Mouse (Mus musculus) liver, embryonic 14.5 days (tissue): ENCODE data around the gene Saxo1. TPM values are rescaled to one million over a fixed set of nuclear protein-coding genes. Genes with fewer than 3 reads are reported as not detected.

Experiments used
- ATAC-seq: fragments of 200-750 bp; cut with Nextera tagmentation; 2 replicates; pipeline ENCODE4 v1.8.0; 2017; ENCODE audit warnings: moderate number of reproducible peaks, mild to moderate bottlenecking, moderate library complexity; ENCODE audit not compliant: insufficient read depth
- DNase-seq, 3 experiments: peaks; one replicate each; pipeline ENCODE4 v3.0.0-alpha.2; 2012 to 2013; ENCODE audit warnings: low read depth in 3 of 3, low spot score in 3 of 3
- H3K27ac ChIP-seq: fragments of 300-500 bp; sonication (generic); 2 replicates; pipeline ENCODE4 v1.5.1; 2014; ENCODE audit warnings: moderate library complexity, mild to moderate bottlenecking, control low read depth, inconsistent platforms
- H3K27me3 ChIP-seq: fragments of 300-500 bp; sonication (generic); 2 replicates; pipeline ENCODE4 v1.6.1; 2014; ENCODE audit warnings: mild to moderate bottlenecking, low read length, moderate library complexity; ENCODE audit not compliant: control insufficient read depth, insufficient read depth
- H3K36me3 ChIP-seq: fragments of 300-500 bp; sonication (generic); replicated peaks from 2 replicates; pipeline ENCODE4 v1.6.1; 2014; ENCODE audit warnings: low read depth; ENCODE audit not compliant: control insufficient read depth, insufficient read depth
- H3K4me1 ChIP-seq, 2 experiments: fragments of 200-500 bp in 1 of 2; fragments of 300-500 bp in 1 of 2; sonication (generic) in 1 of 2; replicated peaks; 2 replicates each; pipeline ENCODE4 v1.6.1; 2012 to 2014; ENCODE audit warnings: antibody characterized with exemption in 1 of 2, inconsistent platforms in 1 of 2, low read length in 1 of 2; ENCODE audit not compliant: control insufficient read depth in 2 of 2, insufficient read depth in 2 of 2
- H3K4me2 ChIP-seq: fragments of 300-500 bp; sonication (generic); 2 replicates; pipeline ENCODE4 v1.6.1; 2014; ENCODE audit warnings: low read depth, mild to moderate bottlenecking, control low read depth, moderate library complexity
- H3K4me3 ChIP-seq, 2 experiments: fragments of 200-500 bp in 1 of 2; fragments of 300-500 bp in 1 of 2; sonication (generic) in 1 of 2; 2 replicates each; pipeline ENCODE4 v1.5.1; 2012 to 2014; ENCODE audit warnings: low read depth in 2 of 2, low read length in 2 of 2, mild to moderate bottlenecking in 2 of 2, control low read depth in 1 of 2, inconsistent platforms in 1 of 2, moderate library complexity in 1 of 2; ENCODE audit not compliant: insufficient read depth in 1 of 2
- H3K9ac ChIP-seq: fragments of 300-500 bp; sonication (generic); replicated peaks from 2 replicates; pipeline ENCODE4 v1.6.1; 2014; ENCODE audit warnings: mild to moderate bottlenecking, control low read depth, moderate library complexity
- H3K9me3 ChIP-seq: fragments of 300-500 bp; sonication (generic); 2 replicates; pipeline ENCODE4 v1.6.1; 2016; ENCODE audit warnings: low read length, mixed read lengths; ENCODE audit not compliant: control insufficient read depth
- CTCF ChIP-seq: IDR thresholded peaks from 2 replicates; pipeline ENCODE4 v1.5.1; 2016; ENCODE audit warnings: antibody characterized with exemption, low read depth, control low read depth
- EP300 ChIP-seq: IDR thresholded peaks from 2 replicates; pipeline ENCODE4 v1.6.1; 2016; ENCODE audit warnings: antibody characterized with exemption, low read depth
- WGBS: fragments of 180-500 bp; shearing (Covaris S2); extraction: QIAGEN DNeasy Blood & Tissue Kit; methylation state at CpG from one replicate; pipeline ENCODE4 v1.1.7; 2014; ENCODE audit not compliant: insufficient replicate concordance; 5-methylcytosine and 5-hydroxymethylcytosine counted together
- polyA plus RNA-seq, 2 experiments: library from polyadenylated mRNA; depleted of rRNA in 1 of 2; stranded (reverse) in 1 of 2; unstranded in 1 of 2; fragments of >200 nt; fragmentation: Nextera tagmentation in 1 of 2; extraction: Ambion mirVana in 1 of 2; gene quantifications; 2 replicates each; pipeline versions ENCODE4 v1.2.1 to v1.2.3; 2012 to 2014

Saxo1 gene
- polyA plus RNA-seq, 2 experiments: not detected

GRCm38 (mm10) chr4:86435631-86436030, 122.5 kb downstream of the Saxo1 start:
- H3K27ac ChIP-seq: no peak overlapping the region
- no peak for TF ChIP-seq EP300
- DNase-seq (no peak), ATAC-seq (no peak)
- no peak overlapping the region for H3K4me2 ChIP-seq
- no peaks in the 10 kb centered on the region for H3K9me3 ChIP-seq
- no peaks in the 10 kb centered on the region for H3K27me3 ChIP-seq
- H3K4me3 ChIP-seq: no peak overlapping the region
- 59% methylated on average over 3 of the region's 3 CpGs for WGBS
- no peak overlapping the region for H3K9ac ChIP-seq
- H3K4me1 ChIP-seq: peaks cover 0 to 9% of the 10 kb centered on the region in 2 experiments; a peak in 2 of 4 replicates
- no peaks in the 10 kb centered on the region for H3K36me3 ChIP-seq

- H3K9me3 ChIP-seq: no peaks in the 10 kb centered on the region
- H3K4me3 ChIP-seq: no peak overlapping the region
- no peaks in the 10 kb centered on the region for H3K36me3 ChIP-seq
- DNase-seq (no peak), ATAC-seq (no peak)
- H3K4me1 ChIP-seq: peaks cover 0 to 6% of the 10 kb centered on the region in 2 experiments; a peak in 1 of 4 replicates
- TF ChIP-seq CTCF (no peak), EP300 (no peak)
- WGBS: 43% methylated on average over 6 of the region's 6 CpGs
- H3K9ac ChIP-seq: no peak overlapping the region
- H3K27ac ChIP-seq: no peak overlapping the region
- no peaks in the 10 kb centered on the region for H3K27me3 ChIP-seq
- H3K4me2 ChIP-seq: no peak overlapping the region
Observed at GRCm38 (mm10) chr4:86428091-86428745, 129.9 kb downstream of the Saxo1 start.

GRCm38 (mm10) chr4:86427312-86427711, 130.8 kb downstream of the Saxo1 start:
- H3K9me3 ChIP-seq: no peaks in the 10 kb centered on the region
- no peak overlapping the region for H3K4me2 ChIP-seq
- no peak overlapping the region for H3K27ac ChIP-seq
- H3K4me1 ChIP-seq: peaks cover 0 to 6% of the 10 kb centered on the region in 2 experiments; a peak in 1 of 4 replicates
- TF ChIP-seq CTCF (no peak), EP300 (no peak)
- no peaks in the 10 kb centered on the region for H3K27me3 ChIP-seq
- DNase-seq (no peak), ATAC-seq (no peak)
- 23% methylated on average over 5 of the region's 5 CpGs for WGBS
- no peak overlapping the region for H3K4me3 ChIP-seq
- no peak overlapping the region for H3K9ac ChIP-seq
- H3K36me3 ChIP-seq: no peaks in the 10 kb centered on the region

GRCm38 (mm10) chr4:86426549-86426948, 131.6 kb downstream of the Saxo1 start:
- Histone ChIP-seq H3K9ac (no peak overlapping the region), H3K4me3 (no peak overlapping the region), H3K27ac (no peak overlapping the region), H3K4me1 (peaks cover 0 to 6% of the 10 kb centered on the region in 2 experiments; a peak in 1 of 4 replicates), H3K9me3 (no peaks in the 10 kb centered on the region), H3K36me3 (no peaks in the 10 kb centered on the region), H3K27me3 (no peaks in the 10 kb centered on the region), H3K4me2 (no peak overlapping the region)
- ATAC-seq (no peak), DNase-seq (no peak)
- TF ChIP-seq CTCF (no peak), EP300 (no peak)
- WGBS: 68% methylated on average over 11 of the region's 11 CpGs

- Histone ChIP-seq H3K9me3 (no peaks in the 10 kb centered on the region), H3K4me1 (peaks cover 0 to 6% of the 10 kb centered on the region in 2 experiments; a peak in 1 of 4 replicates), H3K4me3 (no peak overlapping the region), H3K4me2 (no peak overlapping the region), H3K9ac (no peak overlapping the region), H3K27ac (no peak overlapping the region), H3K27me3 (no peaks in the 10 kb centered on the region), H3K36me3 (no peaks in the 10 kb centered on the region)
- no peak for DNase-seq
- no peak for ATAC-seq
- TF ChIP-seq EP300: no peak
- TF ChIP-seq CTCF: no peak
- WGBS: 72% methylated on average over 7 of the region's 7 CpGs
Observed at GRCm38 (mm10) chr4:86425581-86425980, 132.5 kb downstream of the Saxo1 start.
